Mouse (Mus musculus): ENCODE data around the gene Zbp1.

Gene Zbp1

GRCm38 (mm10) chr2:173218416-173219141, at the start of gene Zbp1:
Gene Zbp1 (minus strand): TSS chr2:173218923.
- DNase-seq (ENCODE audit: low read depth): peak; percentile 89

- no peak for DNase-seq (ENCODE audit: low read depth)
Observed at GRCm38 (mm10) chr2:173267562-173267961, 48.8 kb upstream of the Zbp1 start.

- DNase-seq (ENCODE audit: low read depth): no peak
Observed at GRCm38 (mm10) chr2:173266349-173267112, 47.8 kb upstream of the Zbp1 start.

- no peak for DNase-seq (ENCODE audit: low read depth)
Observed at GRCm38 (mm10) chr2:173265468-173266265, 46.9 kb upstream of the Zbp1 start.

GRCm38 (mm10) chr2:173264467-173265128, 45.9 kb upstream of the Zbp1 start:
- peak; percentile 76 for DNase-seq (ENCODE audit: low read depth)

GRCm38 (mm10) chr2:173263636-173264330, 45.1 kb upstream of the Zbp1 start:
- DNase-seq (ENCODE audit: low read depth): peak; percentile 65

GRCm38 (mm10) chr2:173261497-173261896, 42.8 kb upstream of the Zbp1 start:
- DNase-seq (ENCODE audit: low read depth): no peak

GRCm38 (mm10) chr2:173258459-173259091, 39.9 kb upstream of the Zbp1 start:
- no peak for DNase-seq (ENCODE audit: low read depth)

- DNase-seq (ENCODE audit: low read depth): no peak
Observed at GRCm38 (mm10) chr2:173257610-173258009, 38.9 kb upstream of the Zbp1 start.

GRCm38 (mm10) chr2:173256552-173256949, 37.8 kb upstream of the Zbp1 start:
- no peak for DNase-seq (ENCODE audit: low read depth)

- DNase-seq (ENCODE audit: low read depth): no peak
Observed at GRCm38 (mm10) chr2:173255810-173256551, 37.3 kb upstream of the Zbp1 start.

GRCm38 (mm10) chr2:173253761-173254662, 35.3 kb upstream of the Zbp1 start:
- DNase-seq (ENCODE audit: low read depth): no peak

- no peak for DNase-seq (ENCODE audit: low read depth)
Observed at GRCm38 (mm10) chr2:173251675-173252074, 33.0 kb upstream of the Zbp1 start.

GRCm38 (mm10) chr2:173251133-173251532, 32.4 kb upstream of the Zbp1 start:
- DNase-seq (ENCODE audit: low read depth): no peak

- no peak for DNase-seq (ENCODE audit: low read depth)
Observed at GRCm38 (mm10) chr2:173250411-173250810, 31.7 kb upstream of the Zbp1 start.

- no peak for DNase-seq (ENCODE audit: low read depth)
Observed at GRCm38 (mm10) chr2:173249965-173250364, 31.2 kb upstream of the Zbp1 start.

- no peak for DNase-seq (ENCODE audit: low read depth)
Observed at GRCm38 (mm10) chr2:173249386-173249785, 30.7 kb upstream of the Zbp1 start.

GRCm38 (mm10) chr2:173248822-173249221, 30.1 kb upstream of the Zbp1 start:
- DNase-seq (ENCODE audit: low read depth): no peak

GRCm38 (mm10) chr2:173247911-173248310, 29.2 kb upstream of the Zbp1 start:
- no peak for DNase-seq (ENCODE audit: low read depth)

All from naive thymus-derived CD4-positive, alpha-beta T cell, adult 2 months (primary cell).